Mouse (Mus musculus): ENCODE data around the gene Sec63.

DNA sequence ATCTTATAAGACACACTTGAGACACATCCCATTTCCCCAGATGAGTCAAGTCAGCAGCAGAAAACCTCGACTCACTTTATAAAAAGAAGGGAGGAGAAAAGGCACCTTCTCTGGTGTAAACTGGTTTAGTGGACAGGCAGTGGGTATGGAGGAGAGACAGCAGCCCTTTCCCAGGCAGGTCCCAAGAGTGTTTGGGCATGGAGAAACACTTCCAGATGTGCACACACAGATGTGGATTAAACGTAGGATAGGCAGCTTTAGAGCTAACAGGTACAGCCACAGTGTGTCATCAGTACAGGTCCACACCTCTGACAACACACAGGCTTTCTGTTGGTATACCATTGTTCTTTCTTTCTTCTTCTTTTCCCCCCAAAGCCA is 98.5 kb downstream of the Sec63 start:
- no peak for TF ChIP-seq GATA1 (IDR thresholded peaks at IDR 0.05; ENCODE audit: borderline replicate concordance, low read length)
- TF ChIP-seq FLI1 (IDR thresholded peaks at IDR 0.05; ENCODE audit: low read length) = no peak

All from megakaryocyte, embryonic 14.5 days (primary cell).